Mouse (Mus musculus): ENCODE results near the gene 1810013L24Rik.
A peak's percentile ranks its signal among the peaks of the same experiment; 100 is the strongest.

1810013L24Rik gene

GRCm38 (mm10) chr16:8829564-8830359, at the start of gene 1810013L24Rik:
Gene 1810013L24Rik, plus strand, starts transcription at chr16:8830100.
- DNase-seq = peak; percentile 97 to 99

DNA sequence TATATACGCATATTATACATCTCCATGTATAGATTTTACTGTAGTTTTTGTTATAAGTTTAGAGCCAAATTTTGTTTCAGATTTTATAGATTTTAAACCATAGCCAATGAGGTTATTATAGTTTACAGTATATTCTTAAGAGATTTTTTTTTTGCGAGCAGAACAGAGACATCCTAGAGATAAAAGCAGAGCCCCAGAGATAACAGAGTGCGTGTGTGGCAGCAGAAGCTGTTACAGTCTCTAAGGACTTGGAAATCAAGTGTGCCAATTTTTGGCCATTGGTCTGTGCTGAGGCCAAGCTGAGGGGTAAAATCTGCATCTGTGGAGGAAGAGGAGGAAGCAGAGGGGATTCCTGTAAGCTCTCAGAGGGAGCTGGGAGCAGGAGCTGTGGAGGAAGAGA, 49.7 kb upstream of the 1810013L24Rik start:
- DNase-seq = no peak

GRCm38 (mm10) chr16:8781191-8781590, 48.7 kb upstream of the 1810013L24Rik start:
- DNase-seq = no peak

GRCm38 (mm10) chr16:8781660-8782059, 48.2 kb upstream of the 1810013L24Rik start:
- DNase-seq = no peak

DNA sequence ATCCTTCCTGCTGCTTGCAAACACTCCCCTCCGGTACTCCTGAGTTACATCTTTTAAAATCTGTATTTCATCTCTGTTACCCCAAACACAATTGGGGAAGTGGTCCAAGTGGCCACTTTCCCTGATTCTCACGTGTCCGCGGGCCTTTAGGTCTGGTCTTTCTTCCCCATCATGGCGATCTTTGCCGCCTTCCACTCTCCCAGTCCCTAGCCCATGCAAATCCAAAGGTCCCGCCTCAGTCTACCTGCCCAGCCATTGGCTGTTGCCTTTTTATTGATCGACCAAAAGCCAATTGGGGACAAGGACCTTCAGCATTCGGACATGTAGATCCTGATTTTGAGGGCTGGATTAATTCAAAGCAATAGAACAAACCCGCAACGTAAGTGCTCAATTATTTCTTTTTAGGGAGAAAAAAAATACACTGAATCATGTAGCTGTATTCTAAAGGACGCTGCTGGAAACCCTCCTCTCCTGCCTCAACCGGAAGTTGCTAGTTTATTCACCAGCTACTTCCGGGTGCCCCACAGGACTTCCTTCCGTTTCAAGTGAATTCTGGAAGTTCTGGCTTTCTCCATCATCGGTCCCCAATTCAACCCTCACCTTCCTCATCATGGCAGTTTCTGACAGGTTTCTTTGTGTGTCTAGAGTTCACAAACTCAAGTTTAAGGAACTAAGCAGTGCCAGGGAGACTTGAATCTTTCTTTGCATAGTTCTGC, 46.5 kb upstream of the 1810013L24Rik start:
- no peak for DNase-seq

DNA sequence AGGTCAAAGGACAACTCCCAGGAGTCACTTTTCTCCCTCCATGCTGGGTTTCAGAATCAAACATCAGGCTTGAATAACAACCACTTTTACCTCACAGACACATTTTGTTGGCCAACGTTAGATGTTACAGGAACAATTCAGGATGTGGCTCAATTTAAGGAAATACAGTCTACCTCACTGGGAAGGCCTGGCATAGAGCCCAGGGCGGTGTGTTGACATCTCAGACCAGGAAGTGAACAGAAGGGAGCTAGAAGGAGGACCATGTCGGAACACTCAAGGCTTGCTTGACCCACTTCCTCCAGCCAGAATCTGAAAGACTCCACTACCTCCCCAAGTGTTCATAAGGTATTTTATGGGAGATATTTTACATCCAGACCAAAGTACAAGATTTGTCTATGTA, 45.1 kb upstream of the 1810013L24Rik start:
- peak; percentile 68 to 77 for DNase-seq

- no peak for DNase-seq
These were observed 39.0 kb upstream of the 1810013L24Rik start for GRCm38 (mm10) chr16:8790886-8791285.

GRCm38 (mm10) chr16:8791949-8792557, 37.8 kb upstream of the 1810013L24Rik start, which contains the start of gene Usp7:
Gene Usp7, minus strand, starts transcription at chr16:8792308.
- no peak for DNase-seq

DNA sequence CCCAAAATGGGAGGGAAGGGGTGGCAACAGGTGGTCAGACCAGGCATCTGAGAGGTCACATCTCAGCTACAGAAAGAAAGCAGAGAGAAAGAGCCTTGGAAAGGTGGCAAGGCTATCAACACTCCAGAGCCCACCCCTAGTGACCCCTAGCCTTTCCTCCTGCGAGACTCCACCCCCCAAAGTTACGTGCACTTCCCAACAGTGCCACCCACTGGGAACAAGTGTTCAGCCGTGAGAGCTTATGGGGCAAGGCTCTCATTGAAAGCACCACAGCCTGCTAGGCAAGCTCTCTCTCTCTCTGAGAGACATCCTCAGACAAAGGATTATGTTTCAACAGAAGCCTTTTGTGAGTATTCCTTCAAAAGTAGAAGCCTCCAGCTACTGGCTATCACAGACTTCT, 34.9 kb upstream of the 1810013L24Rik start:
- DNase-seq = peak in 1 of 2 experiments; percentile 3

DNA sequence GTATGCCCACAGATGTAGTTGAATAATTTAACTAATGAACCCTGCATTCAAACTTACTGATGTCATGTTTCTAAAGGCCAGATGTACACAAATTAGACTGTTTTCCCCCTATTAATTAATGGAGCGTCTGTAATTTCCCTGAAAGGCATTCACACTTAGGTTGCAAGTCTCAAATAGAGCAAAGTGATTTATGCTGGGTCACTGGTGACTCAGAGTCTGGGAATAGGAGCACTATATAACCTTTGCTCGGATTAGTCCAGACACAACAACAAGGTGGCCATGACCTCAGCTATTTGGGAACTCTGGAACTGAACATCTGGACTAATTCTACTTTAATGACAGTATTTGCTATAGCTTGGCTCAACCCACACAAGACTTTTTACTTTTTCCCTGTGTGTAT, 34.0 kb upstream of the 1810013L24Rik start:
- DNase-seq = no peak

DNA sequence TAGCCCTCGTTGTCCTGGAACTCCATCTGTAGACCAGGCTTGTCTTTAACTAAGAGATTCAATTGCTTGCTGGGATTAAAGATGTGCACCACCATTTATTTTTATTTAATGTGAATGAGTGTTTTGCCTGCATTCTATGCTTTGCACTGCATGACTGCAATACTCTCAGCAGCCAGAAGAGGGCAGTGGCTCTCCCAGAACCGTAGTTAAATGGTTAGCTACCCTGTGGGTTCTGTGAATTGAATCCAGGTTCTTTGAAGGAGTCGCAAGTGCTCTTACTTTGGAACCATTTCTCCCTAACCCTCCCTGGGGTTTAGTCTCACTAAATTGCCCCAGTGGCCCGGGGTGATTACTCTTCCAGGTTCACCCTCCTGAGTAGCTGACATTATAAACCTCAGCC, 23.2 kb upstream of the 1810013L24Rik start:
- peak; percentile 38 to 59 for DNase-seq

DNA sequence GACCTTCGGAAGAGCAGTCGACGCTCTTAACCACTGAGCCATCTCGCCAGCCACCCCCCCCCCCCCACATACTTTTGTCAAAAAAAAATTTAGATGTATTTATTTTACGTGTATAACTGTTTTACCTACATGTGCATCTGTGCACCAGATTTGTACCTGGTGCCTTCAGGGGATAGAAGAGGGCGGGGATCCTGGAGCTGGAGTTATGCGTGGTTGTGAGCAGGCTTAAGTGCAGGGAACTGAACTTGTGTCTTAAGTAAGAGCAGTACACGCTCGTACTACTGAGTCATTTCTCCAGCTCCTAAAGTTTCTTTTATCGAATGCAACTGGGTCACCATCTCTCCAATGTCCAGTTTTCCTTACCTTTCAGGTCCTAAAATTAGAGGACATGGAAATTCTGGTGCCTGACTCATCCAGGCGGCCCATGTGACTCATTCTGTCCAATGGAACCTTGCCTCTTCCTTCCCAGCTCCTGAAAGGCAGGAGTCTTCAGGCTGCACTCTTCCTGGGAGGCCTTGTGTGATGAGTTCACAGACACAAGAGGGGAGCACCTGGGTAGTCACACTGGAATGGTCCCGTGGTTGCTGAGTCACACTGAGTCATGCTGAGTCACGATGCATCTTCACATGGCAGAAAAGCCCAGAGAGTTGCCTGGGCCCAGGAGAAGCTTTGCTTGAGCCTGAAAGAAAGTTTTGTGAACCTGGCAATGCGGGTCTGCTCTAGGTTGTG, 19.3 kb upstream of the 1810013L24Rik start:
- DNase-seq = no peak

DNA sequence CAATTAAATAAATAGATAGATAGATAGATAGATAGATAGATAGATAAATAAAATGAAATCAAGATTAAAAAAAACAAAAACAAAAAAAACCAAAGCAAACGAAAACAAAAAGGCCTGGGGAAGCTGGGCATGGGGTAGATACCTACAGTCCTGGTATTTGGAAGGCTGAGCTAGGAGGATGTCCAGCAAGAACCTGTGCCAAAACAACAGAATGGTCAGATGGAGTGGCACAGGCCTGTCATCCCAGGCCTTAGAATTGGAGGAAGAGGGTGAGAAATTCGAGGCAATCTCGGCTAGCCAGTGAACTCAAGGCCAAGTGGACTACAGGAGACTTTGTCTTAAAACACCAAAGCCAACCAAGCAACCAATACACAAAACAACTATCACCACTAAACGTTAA, 12.0 kb upstream of the 1810013L24Rik start:
- DNase-seq = no peak

DNA sequence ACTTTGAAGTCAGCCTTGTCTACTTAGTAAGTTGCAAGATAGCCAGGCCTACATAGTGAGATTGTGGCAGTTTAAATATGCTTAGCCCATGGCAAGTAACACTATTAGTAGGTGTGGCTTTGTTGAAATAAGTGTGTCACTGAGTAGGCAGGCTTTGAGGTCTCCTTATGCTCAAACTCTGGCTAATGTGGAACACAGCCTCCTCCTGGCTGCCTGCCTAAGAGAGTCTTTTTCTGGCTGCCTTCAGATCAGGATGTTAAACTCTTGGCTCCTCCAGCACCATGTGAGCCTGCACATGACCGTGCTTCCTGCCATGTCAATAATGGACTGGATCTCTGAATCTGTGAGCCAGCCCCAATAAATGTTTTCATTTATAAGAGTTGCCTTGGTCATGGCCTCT, 8.5 kb upstream of the 1810013L24Rik start:
- DNase-seq = peak; percentile 36 to 68

- no peak for DNase-seq
These were observed 7.3 kb upstream of the 1810013L24Rik start for GRCm38 (mm10) chr16:8822586-8822985.

DNA sequence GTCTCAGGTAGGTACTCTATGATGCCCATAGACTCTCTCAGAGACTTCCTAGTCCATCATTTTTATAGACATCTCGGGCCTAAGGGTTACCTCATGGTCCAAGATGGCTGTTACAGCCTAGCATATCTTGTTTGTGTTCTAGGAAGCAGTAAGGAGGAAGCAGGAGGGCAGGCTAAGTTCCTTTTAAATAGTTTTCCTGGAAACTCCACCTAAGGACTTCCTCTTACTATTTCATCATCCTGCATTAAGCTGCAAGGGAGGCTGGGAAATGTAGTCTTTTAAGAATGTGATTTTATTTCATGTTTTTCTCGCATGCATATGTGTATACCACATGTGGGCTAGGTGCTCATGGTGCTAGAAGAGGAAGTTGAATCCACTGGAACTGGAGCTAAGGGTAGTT, 6.2 kb upstream of the 1810013L24Rik start:
- DNase-seq = no peak

GRCm38 (mm10) chr16:8827366-8827765, 2.5 kb upstream of the 1810013L24Rik start:
- DNase-seq = no peak

DNA sequence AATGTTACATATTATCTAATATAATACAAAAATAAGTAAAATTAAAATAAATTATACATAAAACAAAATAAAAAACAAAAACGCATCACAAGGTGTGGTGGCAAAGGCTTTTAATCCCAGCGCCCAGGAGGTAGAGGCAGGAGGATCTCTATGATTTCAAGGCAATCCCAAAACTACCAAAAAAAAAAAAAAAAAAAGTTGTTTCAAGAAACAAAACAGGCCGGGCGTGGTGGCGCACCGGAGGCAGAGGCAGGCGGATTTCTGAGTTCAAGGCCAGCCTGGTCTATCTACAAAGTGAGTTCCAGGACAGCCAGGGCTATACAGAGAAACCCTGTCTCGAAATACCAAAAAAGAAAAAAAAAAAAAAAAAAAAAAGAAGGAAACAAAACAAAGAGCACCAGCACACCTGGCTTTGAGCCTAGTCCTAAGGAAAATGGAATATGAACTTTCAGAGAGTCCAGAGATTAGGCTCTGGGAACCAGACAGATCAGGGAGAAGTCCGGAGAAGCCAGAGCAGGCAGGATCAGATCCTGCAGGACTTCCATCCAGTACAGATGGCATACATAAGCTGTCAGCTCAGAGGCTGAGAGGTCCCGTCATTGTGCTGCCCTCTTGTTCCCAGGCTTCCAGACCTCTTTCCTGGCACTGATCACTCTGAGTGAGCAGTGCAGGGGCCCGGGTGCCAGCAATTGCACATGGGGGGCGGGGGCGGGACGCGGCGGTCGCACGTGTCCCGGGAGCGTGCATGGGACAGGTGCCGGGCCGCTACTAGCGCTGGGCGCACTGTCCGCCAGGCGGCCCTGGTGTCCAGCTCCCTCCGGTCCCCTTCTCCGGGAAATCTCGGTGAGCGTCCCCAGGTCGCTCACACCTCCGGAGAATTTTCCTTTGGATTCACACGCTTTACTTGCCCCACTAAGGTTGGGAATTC, 1.0 kb upstream of the 1810013L24Rik start:
- peak; percentile 69 to 90 for DNase-seq

GRCm38 (mm10) chr16:8830431-8831211, 721 bp downstream of the 1810013L24Rik start:
- peak; percentile 74 to 87 for DNase-seq

DNA sequence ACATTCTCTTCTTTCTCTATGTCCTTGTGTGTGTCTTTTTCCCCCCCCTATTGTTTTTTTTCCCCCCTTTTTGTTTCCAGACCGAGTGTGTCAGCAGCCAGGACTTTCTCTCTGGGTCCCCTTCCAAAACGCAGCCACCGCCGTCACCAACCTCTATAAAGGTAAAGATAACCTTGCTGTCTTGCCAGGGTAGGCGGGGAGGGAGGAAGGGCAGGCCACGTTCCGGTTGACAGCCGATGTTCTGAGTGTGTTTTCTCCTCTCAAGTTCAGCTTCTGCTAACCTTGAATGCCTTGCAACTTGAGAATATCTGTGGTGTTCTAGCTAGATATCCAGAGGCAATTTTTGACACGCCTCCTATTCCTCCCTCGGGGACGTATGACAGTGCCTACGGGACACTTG, 1.3 kb downstream of the 1810013L24Rik start:
- DNase-seq = peak; percentile 49 to 66

GRCm38 (mm10) chr16:8836876-8837275, 7.0 kb downstream of the 1810013L24Rik start:
- no peak for DNase-seq

Measured in kidney, postnatal 25 days (tissue).